Mouse (Mus musculus) liver, adult 2 months (tissue): ENCODE measurements at regions not wholly inside any gene's neighbourhood (a gene's known extent, or its start where the extent isn't known, plus 50 kb on each side); places are given as distances from the start of the nearest gene placed in this dataset.
"Not testable (repeated sequence)": the region's sequence is repeated elsewhere in the genome, so short reads cannot be mapped to it uniquely, and the experiment has no call there.

Experiments used
- CTCF ChIP-seq: fragments of 200-500 bp; IDR thresholded peaks from 2 replicates; pipeline ENCODE4 v1.5.1; 2011; ENCODE audit warnings: low read depth, low read length, control low read depth
- POLR2A ChIP-seq: fragments of 200-500 bp; IDR thresholded peaks from 2 replicates; pipeline ENCODE4 v1.6.1; 2011; ENCODE audit warnings: low read length, control low read depth; ENCODE audit not compliant: insufficient read depth; ENCODE audit errors: extremely low read depth

DNA sequence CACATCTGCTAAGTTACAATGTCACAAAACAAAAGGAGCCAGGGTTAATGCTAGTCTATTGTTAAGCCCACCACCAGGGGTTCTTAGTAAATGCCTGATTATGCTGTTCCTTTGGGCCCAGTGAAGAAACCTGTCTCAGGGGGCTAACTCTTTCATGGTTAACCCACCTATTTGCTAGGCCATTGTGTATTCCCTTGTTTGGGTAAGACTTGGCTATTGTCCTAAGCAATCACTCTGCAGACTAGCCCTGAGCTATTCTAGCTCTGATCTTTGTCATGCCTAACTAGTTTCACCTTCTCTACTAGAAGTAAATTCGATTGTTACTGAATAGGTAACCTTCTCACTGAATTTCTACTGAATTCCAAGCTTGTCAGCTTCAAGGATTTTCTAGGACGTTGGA is 302.4 kb upstream of the 1700008P02Rik start:
- not testable (repeated sequence) for TF ChIP-seq CTCF, POLR2A
